Mouse (Mus musculus) hindbrain, embryonic 16.5 days (tissue): Measurements from ENCODE around the gene 4930404N11Rik. TPM values are rescaled to one million over a fixed set of nuclear protein-coding genes. Genes with fewer than 3 reads are reported as not detected.
A peak's percentile ranks its signal among the peaks of the same experiment; 100 is the strongest.

Experiments
- ATAC-seq: fragments of 200-750 bp; cut with Nextera tagmentation; 2 replicates; pipeline ENCODE4 v1.8.0; 2017; ENCODE audit warnings: moderate TSS enrichment, moderate library complexity
- H3K27ac ChIP-seq: fragments of 300-500 bp; sonication (generic); 2 replicates; pipeline ENCODE4 v1.5.1; 2014; ENCODE audit warnings: low read depth, mild to moderate bottlenecking, control low read depth, low read length, moderate library complexity
- H3K27me3 ChIP-seq: fragments of 300-500 bp; sonication (generic); replicated peaks from 2 replicates; pipeline ENCODE4 v1.6.1; 2014; ENCODE audit warnings: low read length; ENCODE audit not compliant: control insufficient read depth, insufficient read depth
- H3K36me3 ChIP-seq: fragments of 300-500 bp; sonication (generic); 2 replicates; pipeline ENCODE4 v1.6.1; 2014; ENCODE audit warnings: mild to moderate bottlenecking, low read length, moderate library complexity, mixed read lengths; ENCODE audit not compliant: control insufficient read depth, insufficient read depth
- H3K4me1 ChIP-seq: fragments of 300-500 bp; sonication (generic); 2 replicates; pipeline ENCODE4 v1.6.1; 2014; ENCODE audit warnings: low read depth, low read length; ENCODE audit not compliant: control insufficient read depth, insufficient read depth
- H3K4me2 ChIP-seq: fragments of 300-500 bp; sonication (generic); 2 replicates; pipeline ENCODE4 v1.6.1; 2014; ENCODE audit warnings: mild to moderate bottlenecking, low read length, control low read depth, moderate library complexity
- H3K4me3 ChIP-seq: fragments of 300-500 bp; sonication (generic); 2 replicates; pipeline ENCODE4 v1.5.1; 2014; ENCODE audit warnings: mild to moderate bottlenecking, low read length, control low read depth, moderate library complexity
- H3K9ac ChIP-seq: fragments of 300-500 bp; sonication (generic); 2 replicates; pipeline ENCODE4 v1.6.1; 2014; ENCODE audit warnings: low read depth, mild to moderate bottlenecking, control low read depth, low read length, moderate library complexity
- H3K9me3 ChIP-seq: fragments of 300-500 bp; sonication (generic); 2 replicates; pipeline ENCODE4 v1.6.1; 2014; ENCODE audit warnings: mild to moderate bottlenecking, low read length, moderate library complexity; ENCODE audit not compliant: control insufficient read depth
- WGBS: fragments of 180-500 bp; shearing (Covaris S2); extraction: QIAGEN DNeasy Blood & Tissue Kit; methylation state at CpG from one replicate; pipeline ENCODE4 v1.1.7; 2014; 5-methylcytosine and 5-hydroxymethylcytosine counted together
- polyA plus RNA-seq: library from polyadenylated mRNA; unstranded; fragments of >200 nt; fragmentation: Nextera tagmentation; extraction: Ambion mirVana; gene quantifications from 2 replicates; pipeline ENCODE4 v1.2.1, GENCODE M21; 2015

The 4930404N11Rik gene
- polyA plus RNA-seq, 1 experiment from 2014 or later, result 0.49 TPM

GRCm38 (mm10) chr10:81409330-81409729, 43.7 kb upstream of the 4930404N11Rik start:
- WGBS, result 11% methylated on average over 8 of the region's 8 CpGs

DNA sequence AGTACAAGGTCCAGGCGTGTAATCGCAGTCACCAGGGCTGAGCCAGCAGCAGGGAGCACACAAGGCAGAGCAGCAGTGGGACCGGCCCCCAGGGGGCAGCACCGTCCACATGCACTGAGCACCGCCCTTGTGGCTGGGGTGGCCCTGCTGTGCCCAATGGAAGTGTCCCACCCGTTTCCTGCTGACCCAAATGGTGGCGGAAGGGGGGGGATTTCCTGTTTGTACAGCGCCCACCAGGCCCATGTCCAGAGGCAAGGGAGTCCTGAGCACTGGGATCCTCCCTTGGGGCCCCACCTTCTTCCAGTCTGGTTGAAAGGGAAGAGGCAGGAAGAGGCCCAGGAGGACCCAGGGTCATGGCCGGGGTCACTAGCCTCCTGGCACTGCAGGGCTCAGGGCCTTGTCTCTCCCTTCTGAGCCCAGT, 43.3 kb upstream of the 4930404N11Rik start:
- Histone ChIP-seq H3K4me1 (peaks cover 37% of the 10 kb centered on the region), H3K9ac (no peak overlapping the region), H3K9me3 (no peaks in the 10 kb centered on the region), H3K27me3 (peaks cover 3% of the 10 kb centered on the region; the same call in 1 of the 2 replicates), H3K27ac (peak overlapping the region; percentile 29), H3K4me3 (no peak overlapping the region), H3K4me2 (no peak overlapping the region), H3K36me3 (peaks cover 21% of the 10 kb centered on the region)
- ATAC-seq, result no peak
- 19% methylated on average over 9 of the region's 9 CpGs for WGBS

More at GRCm38 (mm10) chr10:81409330-81409729, 43.7 kb upstream of the 4930404N11Rik start:
- Histone ChIP-seq H3K9ac (no peak overlapping the region), H3K4me2 (no peak overlapping the region), H3K27me3 (peaks cover 3% of the 10 kb centered on the region; the same call in 1 of the 2 replicates), H3K27ac (peak overlapping the region; percentile 29), H3K9me3 (no peaks in the 10 kb centered on the region), H3K36me3 (peaks cover 18% of the 10 kb centered on the region), H3K4me1 (peaks cover 41% of the 10 kb centered on the region), H3K4me3 (no peak overlapping the region)
- ATAC-seq, result no peak

GRCm38 (mm10) chr10:81408424-81408729, 42.8 kb upstream of the 4930404N11Rik start:
- no peak overlapping the region for H3K9ac ChIP-seq
- H3K27me3 ChIP-seq, result peaks cover 3% of the 10 kb centered on the region; the same call in 1 of the 2 replicates
- ATAC-seq, result no peak
- H3K4me1 ChIP-seq, result peaks cover 36% of the 10 kb centered on the region
- 50% methylated on average over 13 of the region's 13 CpGs for WGBS
- no peaks in the 10 kb centered on the region for H3K9me3 ChIP-seq
- no peak overlapping the region for H3K4me3 ChIP-seq
- H3K4me2 ChIP-seq, result no peak overlapping the region
- H3K36me3 ChIP-seq, result peaks cover 21% of the 10 kb centered on the region
- no peak overlapping the region for H3K27ac ChIP-seq

GRCm38 (mm10) chr10:81407539-81408423, 42.2 kb upstream of the 4930404N11Rik start:
- H3K4me3 ChIP-seq, result no peak overlapping the region
- 0 out of 2 replicates have a peak, but pooled peaks have one; percentile 2 for ATAC-seq
- peak overlapping the region; percentile 29 for H3K4me2 ChIP-seq
- H3K9me3 ChIP-seq, result no peaks in the 10 kb centered on the region
- H3K27ac ChIP-seq, result peak overlapping the region; percentile 26; the same call in 1 of the 2 replicates
- peaks cover 21% of the 10 kb centered on the region for H3K36me3 ChIP-seq
- 24% methylated on average over 31 of the region's 31 CpGs for WGBS
- peaks cover 40% of the 10 kb centered on the region for H3K4me1 ChIP-seq
- peaks cover 3% of the 10 kb centered on the region; the same call in 1 of the 2 replicates for H3K27me3 ChIP-seq
- H3K9ac ChIP-seq, result no peak overlapping the region

- no peaks in the 10 kb centered on the region for H3K9me3 ChIP-seq
- H3K4me1 ChIP-seq, result peaks cover 42% of the 10 kb centered on the region
- peaks cover 3% of the 10 kb centered on the region; the same call in 1 of the 2 replicates for H3K27me3 ChIP-seq
- WGBS, result 29% methylated on average over 24 of the region's 24 CpGs
- no peak for ATAC-seq
- H3K4me3 ChIP-seq, result no peak overlapping the region
- H3K4me2 ChIP-seq, result peak overlapping the region; percentile 29
- H3K27ac ChIP-seq, result peak overlapping the region; percentile 26; the same call in 1 of the 2 replicates
- no peak overlapping the region for H3K9ac ChIP-seq
- peaks cover 21% of the 10 kb centered on the region for H3K36me3 ChIP-seq
Observed at GRCm38 (mm10) chr10:81406504-81407440, 41.2 kb upstream of the 4930404N11Rik start.

- no peak overlapping the region for H3K4me3 ChIP-seq
- H3K9ac ChIP-seq, result no peak overlapping the region
- no peak overlapping the region for H3K4me2 ChIP-seq
- H3K4me1 ChIP-seq, result peaks cover 40% of the 10 kb centered on the region
- H3K27ac ChIP-seq, result no peak overlapping the region
- peaks cover 21% of the 10 kb centered on the region for H3K36me3 ChIP-seq
- H3K9me3 ChIP-seq, result no peaks in the 10 kb centered on the region
- H3K27me3 ChIP-seq, result peaks cover 3% of the 10 kb centered on the region; the same call in 1 of the 2 replicates
- 49% methylated on average over 13 of the region's 13 CpGs for WGBS
- ATAC-seq, result no peak
Observed at GRCm38 (mm10) chr10:81405588-81406201, 40.1 kb upstream of the 4930404N11Rik start.

- no peaks in the 10 kb centered on the region for H3K9me3 ChIP-seq
- H3K4me3 ChIP-seq, result no peak overlapping the region
- H3K9ac ChIP-seq, result peak overlapping the region; percentile 35
- H3K27me3 ChIP-seq, result peaks cover 3% of the 10 kb centered on the region; the same call in 1 of the 2 replicates
- H3K36me3 ChIP-seq, result peaks cover 27% of the 10 kb centered on the region
- no peak overlapping the region for H3K4me2 ChIP-seq
- peaks cover 39% of the 10 kb centered on the region for H3K4me1 ChIP-seq
- 61% methylated on average over 17 of the region's 18 CpGs for WGBS
- no peak for ATAC-seq
- H3K27ac ChIP-seq, result no peak overlapping the region
Observed at GRCm38 (mm10) chr10:81404720-81405119, 39.1 kb upstream of the 4930404N11Rik start.

- Histone ChIP-seq H3K4me2 (no peak overlapping the region), H3K36me3 (peaks cover 27% of the 10 kb centered on the region), H3K4me3 (no peak overlapping the region), H3K9ac (no peak overlapping the region), H3K27me3 (peaks cover 3% of the 10 kb centered on the region; the same call in 1 of the 2 replicates), H3K4me1 (peaks cover 39% of the 10 kb centered on the region), H3K27ac (no peak overlapping the region), H3K9me3 (no peaks in the 10 kb centered on the region)
- WGBS, result 32% methylated on average over 9 of the region's 9 CpGs
- no peak for ATAC-seq
Observed at GRCm38 (mm10) chr10:81404082-81404481, 38.5 kb upstream of the 4930404N11Rik start.
